Mouse (Mus musculus) testis, adult 2 months (tissue): ENCODE data around the gene Fgf14. TPM values are rescaled to one million over a fixed set of nuclear protein-coding genes. Genes with fewer than 3 reads are reported as not detected.
"Not testable (repeated sequence)": the region's sequence is repeated elsewhere in the genome, so short reads cannot be mapped to it uniquely, and the experiment has no call there.

ENCODE experiments used
- H3K27ac ChIP-seq: fragments of 200-500 bp; 2 replicates; pipeline ENCODE4 v1.5.1; 2012; ENCODE audit warnings: low read depth, low read length; ENCODE audit not compliant: control insufficient read depth, insufficient read depth
- H3K27me3 ChIP-seq: fragments of 200-500 bp; 2 replicates; pipeline ENCODE4 v1.6.1; 2012; ENCODE audit warnings: mild to moderate bottlenecking, low read length, moderate library complexity; ENCODE audit not compliant: control insufficient read depth, insufficient read depth
- H3K36me3 ChIP-seq: fragments of 200-500 bp; 2 replicates; pipeline ENCODE4 v1.6.1; 2012; ENCODE audit warnings: mild to moderate bottlenecking, low read length; ENCODE audit not compliant: control insufficient read depth, insufficient read depth
- H3K4me1 ChIP-seq: fragments of 200-500 bp; 2 replicates; pipeline ENCODE4 v1.6.1; 2012; ENCODE audit warnings: low read length; ENCODE audit not compliant: control insufficient read depth, insufficient read depth
- H3K4me3 ChIP-seq: fragments of 200-500 bp; 2 replicates; pipeline ENCODE4 v1.5.1; 2012; ENCODE audit warnings: low read depth, mild to moderate bottlenecking, low read length, moderate library complexity, mixed read lengths; ENCODE audit not compliant: control insufficient read depth
- CTCF ChIP-seq: fragments of 200-500 bp; IDR thresholded peaks from 2 replicates; pipeline ENCODE4 v1.5.1; 2012; ENCODE audit warnings: low read depth, mild to moderate bottlenecking, inconsistent platforms, low read length, moderate library complexity; ENCODE audit not compliant: control insufficient read depth, insufficient read depth, insufficient replicate concordance
- POLR2A ChIP-seq: fragments of 200-500 bp; IDR thresholded peaks from 2 replicates; pipeline ENCODE4 v1.6.1; 2012; ENCODE audit warnings: low read depth, mild to moderate bottlenecking, inconsistent platforms, low read length, moderate library complexity; ENCODE audit not compliant: control insufficient read depth
- polyA plus RNA-seq: library from polyadenylated mRNA; depleted of rRNA; stranded (reverse); fragments of >200 nt; gene quantifications from 2 replicates; pipeline ENCODE4 v1.2.3, GENCODE M21; 2012

Gene Fgf14
- polyA plus RNA-seq, 1 experiment: 5.0 TPM

GRCm38 (mm10) chr14:124044016-124044415 lies 632.9 kb downstream of the Fgf14 start:
- TF ChIP-seq CTCF: no peak
- Histone ChIP-seq H3K4me1 (no peaks in the 10 kb centered on the region), H3K36me3 (no peaks in the 10 kb centered on the region), H3K27me3 (no peaks in the 10 kb centered on the region), H3K27ac (no peak overlapping the region), H3K4me3 (no peak overlapping the region)

GRCm38 (mm10) chr14:124040651-124041050 lies 636.3 kb downstream of the Fgf14 start:
- Histone ChIP-seq H3K36me3 (no peaks in the 10 kb centered on the region), H3K4me1 (no peaks in the 10 kb centered on the region), H3K27ac (no peak overlapping the region), H3K27me3 (no peaks in the 10 kb centered on the region), H3K4me3 (no peak overlapping the region)
- TF ChIP-seq POLR2A: no peak
- TF ChIP-seq CTCF: no peak

GRCm38 (mm10) chr14:124037434-124037833 lies 639.5 kb downstream of the Fgf14 start:
- Histone ChIP-seq H3K27ac (no peak overlapping the region), H3K36me3 (no peaks in the 10 kb centered on the region), H3K4me1 (no peaks in the 10 kb centered on the region), H3K27me3 (no peaks in the 10 kb centered on the region), H3K4me3 (no peak overlapping the region)
- TF ChIP-seq CTCF (no peak), POLR2A (no peak)

GRCm38 (mm10) chr14:124036575-124037205 lies 640.2 kb downstream of the Fgf14 start:
- TF ChIP-seq CTCF (no peak), POLR2A (no peak)
- H3K36me3 ChIP-seq: no peaks in the 10 kb centered on the region

GRCm38 (mm10) chr14:124033302-124033701 lies 643.6 kb downstream of the Fgf14 start:
- H3K27me3 ChIP-seq, H3K4me1 ChIP-seq, H3K4me3 ChIP-seq, H3K36me3 ChIP-seq, H3K27ac ChIP-seq: not testable (repeated sequence)

More at GRCm38 (mm10) chr14:124036575-124037205, 640.2 kb downstream of the Fgf14 start:
- Histone ChIP-seq H3K27ac (no peak overlapping the region), H3K4me3 (no peak overlapping the region), H3K4me1 (no peaks in the 10 kb centered on the region), H3K27me3 (no peaks in the 10 kb centered on the region)

GRCm38 (mm10) chr14:124027886-124028670 lies 648.8 kb downstream of the Fgf14 start:
- Histone ChIP-seq H3K4me3 (no peak overlapping the region), H3K36me3 (no peaks in the 10 kb centered on the region), H3K27me3 (no peaks in the 10 kb centered on the region), H3K4me1 (no peaks in the 10 kb centered on the region), H3K27ac (no peak overlapping the region)
- TF ChIP-seq CTCF: no peak
- no peak for TF ChIP-seq POLR2A

- H3K4me3 ChIP-seq: no peak overlapping the region
- no peaks in the 10 kb centered on the region for H3K36me3 ChIP-seq
- H3K27ac ChIP-seq: no peak overlapping the region
- TF ChIP-seq CTCF (no peak), POLR2A (no peak)
- H3K4me1 ChIP-seq: no peaks in the 10 kb centered on the region
- no peaks in the 10 kb centered on the region for H3K27me3 ChIP-seq
Measured at GRCm38 (mm10) chr14:123990591-123991195, 686.2 kb downstream of the Fgf14 start.
